ENCODE assay signal across 19 mouse cellular contexts in genomic region chr17:29175693-29176092, GRCm38 (mm10).
A peak's percentile ranks its signal among the peaks of the same experiment; 100 is the strongest.
DNase-seq lines count a peak whose midpoint lies in the region; ATAC-seq and TF ChIP-seq lines count a peak whose summit lies in the region.
"Had no signal": no experiment of that assay in that cellular context is flagged by ENCODE, and none has a peak within 500 bp of the region (broad histone marks: within the 10 kb centered on the region; RNA-seq: fewer than 3 reads in every experiment).

No protein-coding gene starts in this region.

- no peaks in the 10 kb centered on the region for H3K27me3 ChIP-seq in embryonic facial prominence, embryonic 10.5 days (replicated peaks; ENCODE audit: low read depth, poor library complexity, severe bottlenecking)
- no peaks in the 10 kb centered on the region for H3K27me3 ChIP-seq in midbrain, embryonic 13.5 days
- H3K27me3 ChIP-seq: liver, embryonic 13.5 days; neural tube, embryonic 15.5 days; stomach, embryonic 15.5 days had no signal

- H3K9ac ChIP-seq in midbrain, embryonic 13.5 days (replicated peaks) = no peak overlapping the region; the same call in 1 of the 2 replicates
- H3K9ac ChIP-seq: liver, embryonic 13.5 days; neural tube, embryonic 15.5 days; stomach, embryonic 15.5 days had no signal

- H3K4me1 ChIP-seq in embryonic facial prominence, embryonic 10.5 days = peaks cover 31% of the 10 kb centered on the region
- peaks cover 29% of the 10 kb centered on the region for H3K4me1 ChIP-seq in midbrain, embryonic 13.5 days (replicated peaks)

- 0 out of 2 replicates have a peak overlapping the region, but pooled peaks have one; percentile 43 for H3K27ac ChIP-seq in layer of hippocampus, adult 2 months
- H3K27ac ChIP-seq in embryonic facial prominence, embryonic 10.5 days (replicated peaks) = peak overlapping the region; percentile 32
- H3K27ac ChIP-seq in midbrain, embryonic 13.5 days = peak overlapping the region; percentile 73
- H3K27ac ChIP-seq: liver, embryonic 13.5 days; neural tube, embryonic 15.5 days; stomach, embryonic 15.5 days had no signal

- WGBS in embryonic facial prominence, embryonic 10.5 days = 75% methylated on average over 3 of the region's 3 CpGs
- WGBS in midbrain, embryonic 13.5 days = 78% methylated on average over 3 of the region's 3 CpGs

- DNase-seq in frontal cortex, postnatal 14 days (ENCODE audit: low spot score in 2 of 2) = no peak
- no peak for DNase-seq in layer of hippocampus, adult 2 months (ENCODE audit: low spot score in 2 of 2)
- no peak for DNase-seq in layer of hippocampus, adult 9-10 months (ENCODE audit: low spot score)
- DNase-seq in embryonic facial prominence, embryonic 10.5 days (ENCODE audit: low spot score) = no peak
- no peak for DNase-seq in spleen, adult 12 weeks (ENCODE audit: low spot score)
- DNase-seq in cerebellum, postnatal 36 days = no peak
- DNase-seq: adrenal gland, postnatal 10 days; cerebellum, adult 11-12 months; cerebellum, postnatal 25 days; heart, adult 18-20 months; heart, postnatal 36 days; kidney, postnatal 36 days; liver, embryonic 13.5 days; spleen, adult 18-20 months; thymus, adult 2 months had no signal

- TF ChIP-seq CTCF in layer of hippocampus, adult 2 months (conservative IDR thresholded peaks at IDR 0.05) = no peak

- H3K4me3 ChIP-seq in layer of hippocampus, adult 2 months = no peak overlapping the region
- no peak overlapping the region for H3K4me3 ChIP-seq in embryonic facial prominence, embryonic 10.5 days
- no peak overlapping the region for H3K4me3 ChIP-seq in midbrain, embryonic 13.5 days (replicated peaks)
- H3K4me3 ChIP-seq: liver, embryonic 13.5 days; neural tube, embryonic 15.5 days; stomach, embryonic 15.5 days had no signal

- H3K36me3 ChIP-seq in embryonic facial prominence, embryonic 10.5 days (replicated peaks) = no peaks in the 10 kb centered on the region
- H3K36me3 ChIP-seq in midbrain, embryonic 13.5 days = no peaks in the 10 kb centered on the region
- H3K36me3 ChIP-seq: liver, embryonic 13.5 days; neural tube, embryonic 15.5 days; stomach, embryonic 15.5 days had no signal

- H3K4me2 ChIP-seq in midbrain, embryonic 13.5 days (replicated peaks) = no peak overlapping the region
- H3K4me2 ChIP-seq: liver, embryonic 13.5 days; stomach, embryonic 15.5 days had no signal

- ATAC-seq in frontal cortex, adult (ENCODE audit: low TSS enrichment) = peak; percentile 62
- no peak for ATAC-seq in midbrain, embryonic 13.5 days

- no peaks in the 10 kb centered on the region for H3K9me3 ChIP-seq in embryonic facial prominence, embryonic 10.5 days
- no peaks in the 10 kb centered on the region for H3K9me3 ChIP-seq in midbrain, embryonic 13.5 days
- H3K9me3 ChIP-seq: liver, embryonic 13.5 days; neural tube, embryonic 15.5 days; stomach, embryonic 15.5 days had no signal
